ENCODE assay signal across 26 mouse cellular contexts in the genomic region with DNA sequence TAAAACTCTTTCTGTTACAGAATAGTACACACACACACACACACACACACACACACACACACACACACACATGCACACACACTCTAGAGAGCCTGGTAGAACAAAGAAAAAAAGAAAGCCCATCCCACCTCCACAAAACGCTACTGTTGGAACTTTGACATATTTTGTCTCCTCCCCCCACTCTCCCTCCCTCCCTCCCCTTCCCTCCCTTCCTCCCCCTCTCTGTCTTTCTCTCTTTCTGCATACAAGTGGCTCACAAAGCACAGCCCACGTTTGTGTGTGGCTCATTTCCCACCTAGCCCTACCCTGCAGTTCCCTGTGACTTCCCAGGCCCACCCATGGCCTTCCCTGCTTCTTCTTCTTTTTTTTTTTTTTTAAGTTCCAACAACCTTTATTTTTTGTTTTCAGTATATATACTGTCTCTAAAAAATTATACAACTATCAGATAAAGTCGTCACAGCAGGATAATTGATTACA. TPM values are rescaled to one million over a fixed set of nuclear protein-coding genes. Genes with fewer than 3 reads are reported as not detected.
DNase-seq lines count a peak whose midpoint lies in the region; ATAC-seq and TF ChIP-seq lines count a peak whose summit lies in the region.
"Had no signal": no experiment of that assay in that cellular context is flagged by ENCODE, and none has a peak within 500 bp of the region (broad histone marks: within the 10 kb centered on the region; RNA-seq: fewer than 3 reads in every experiment).

No protein-coding gene starts in this region.

- H3K9me3 ChIP-seq in lung, embryonic 14.5 days (ENCODE audit: low read depth, low read length) = no peaks in the 10 kb centered on the region
- H3K9me3 ChIP-seq in midbrain, embryonic 15.5 days = no peaks in the 10 kb centered on the region
- H3K9me3 ChIP-seq: embryonic facial prominence, embryonic 13.5 days; forebrain, embryonic 15.5 days; neural tube, embryonic 13.5 days had no signal

- no peaks in the 10 kb centered on the region for H3K4me1 ChIP-seq in lung, embryonic 14.5 days (ENCODE audit: insufficient read depth)
- H3K4me1 ChIP-seq in small intestine, adult 2 months (ENCODE audit: control insufficient read depth, insufficient read depth, insufficient read length, low read length) = peaks cover 8% of the 10 kb centered on the region; the same call in 1 of the 2 replicates
- no peaks in the 10 kb centered on the region for H3K4me1 ChIP-seq in midbrain, embryonic 15.5 days
- H3K4me1 ChIP-seq: embryonic facial prominence, embryonic 13.5 days; forebrain, embryonic 15.5 days; heart, embryonic 12.5 days; megakaryocyte, embryonic 14.5 days; neural tube, embryonic 13.5 days had no signal

- no peak overlapping the region for H3K4me2 ChIP-seq in lung, embryonic 14.5 days
- H3K4me2 ChIP-seq in midbrain, embryonic 15.5 days = no peak overlapping the region
- H3K4me2 ChIP-seq: embryonic facial prominence, embryonic 13.5 days; forebrain, embryonic 15.5 days; heart, embryonic 12.5 days; neural tube, embryonic 13.5 days had no signal

- H3K27ac ChIP-seq in lung, embryonic 14.5 days (ENCODE audit: low read depth) = no peak overlapping the region
- peak overlapping the region; percentile 94 for H3K27ac ChIP-seq in small intestine, adult 2 months (ENCODE audit: insufficient read depth, low read depth, low read length)
- H3K27ac ChIP-seq in midbrain, embryonic 15.5 days = no peak overlapping the region
- H3K27ac ChIP-seq: embryonic facial prominence, embryonic 13.5 days; forebrain, embryonic 15.5 days; neural tube, embryonic 13.5 days had no signal

- WGBS in lung, embryonic 14.5 days = 8% methylated on average over 3 of the region's 3 CpGs
- WGBS in small intestine, adult 2 months = 9% methylated on average over 3 of the region's 3 CpGs
- 37% methylated on average over 3 of the region's 3 CpGs for WGBS in midbrain, embryonic 15.5 days

- 0 out of 2 replicates have a peak, but pooled peaks have one; percentile 54 for ATAC-seq in lung, embryonic 14.5 days (ENCODE audit: insufficient read depth)
- ATAC-seq in megakaryocyte-erythroid progenitor cell, adult 5-6 weeks (replicated peaks; ENCODE audit: low FRiP score, low TSS enrichment, poor library complexity, severe bottlenecking) = no peak
- no peak for ATAC-seq in midbrain, embryonic 15.5 days (replicated peaks)
- ATAC-seq: CD4-positive, CD25-positive, alpha-beta regulatory T cell, adult 4 months; forebrain, embryonic 15.5 days had no signal

- TF ChIP-seq CTCF in lung, embryonic 14.5 days (IDR thresholded peaks at IDR 0.05; ENCODE audit: low read depth) = no peak
- no peak for TF ChIP-seq CTCF in small intestine, adult 2 months (IDR thresholded peaks at IDR 0.05; ENCODE audit: extremely low read depth, insufficient read length, insufficient replicate concordance, low read depth, low read length)

- no peak for TF ChIP-seq POLR2A in small intestine, adult 2 months (IDR thresholded peaks at IDR 0.05; ENCODE audit: low read depth, low read length)

- no peak overlapping the region for H3K9ac ChIP-seq in lung, embryonic 14.5 days
- H3K9ac ChIP-seq in midbrain, embryonic 15.5 days = no peak overlapping the region
- H3K9ac ChIP-seq: embryonic facial prominence, embryonic 13.5 days; forebrain, embryonic 15.5 days; heart, embryonic 12.5 days; neural tube, embryonic 13.5 days had no signal

- H3K27me3 ChIP-seq in lung, embryonic 14.5 days (ENCODE audit: insufficient read depth, low read length) = no peaks in the 10 kb centered on the region
- H3K27me3 ChIP-seq in small intestine, adult 2 months (ENCODE audit: control insufficient read depth, insufficient read depth, low read length) = no peaks in the 10 kb centered on the region
- H3K27me3 ChIP-seq in midbrain, embryonic 15.5 days (replicated peaks) = no peaks in the 10 kb centered on the region
- H3K27me3 ChIP-seq: embryonic facial prominence, embryonic 13.5 days; forebrain, embryonic 15.5 days; heart, embryonic 12.5 days; megakaryocyte, embryonic 14.5 days; neural tube, embryonic 13.5 days had no signal

- DNase-seq in heart, adult 11 months = peak; percentile 55
- DNase-seq in heart, postnatal 10 days = no peak
- no peak for DNase-seq in lung, embryonic 14.5 days
- no peak for DNase-seq in lung, postnatal 36 days
- DNase-seq: adrenal gland, postnatal 36 days; cerebellum, adult 18-20 months; cerebellum, postnatal 14 days; embryo, embryonic 11 days; gastrocnemius, postnatal 14 days; heart, adult 18-20 months; heart, postnatal 14 days; kidney, adult 11 months; kidney, postnatal 4 days; layer of hippocampus, adult 9-11 months; lung, adult 2 months; midbrain, embryonic 14.5 days; retina, postnatal 1 day had no signal

- H3K4me3 ChIP-seq in lung, embryonic 14.5 days (ENCODE audit: low read depth, low read length) = no peak overlapping the region
- H3K4me3 ChIP-seq in small intestine, adult 2 months (ENCODE audit: low read depth, low read length) = no peak overlapping the region
- no peak overlapping the region for H3K4me3 ChIP-seq in midbrain, embryonic 15.5 days
- H3K4me3 ChIP-seq: embryonic facial prominence, embryonic 13.5 days; forebrain, embryonic 15.5 days; heart, embryonic 12.5 days; megakaryocyte, embryonic 14.5 days; neural tube, embryonic 13.5 days had no signal

- 0 out of 2 replicates have a peak, but pooled peaks cover 3% of the 10 kb centered on the region for H3K36me3 ChIP-seq in lung, embryonic 14.5 days (ENCODE audit: insufficient read depth)
- H3K36me3 ChIP-seq in small intestine, adult 2 months (ENCODE audit: control insufficient read depth, insufficient read depth, low read length) = no peaks in the 10 kb centered on the region
- no peaks in the 10 kb centered on the region for H3K36me3 ChIP-seq in midbrain, embryonic 15.5 days (replicated peaks)
- H3K36me3 ChIP-seq: forebrain, embryonic 15.5 days had no signal

- intact Hi-C loops in heart, postnatal 10 days (cut with DNase I) = no loop called here

RNA-seq across cellular contexts. Expression of a gene that starts 43.6 kb away (rescaled TPM):
- total RNA-seq in heart, postnatal 10 days (2021) = 10 to 100 TPM; 43.2 to 46.2 TPM
- 141 TPM in 2 replicates for polyA plus RNA-seq in lung, embryonic 14.5 days (2014; fragmentation: Nextera tagmentation; extraction: Ambion mirVana)
- polyA plus RNA-seq in small intestine, adult 2 months (2012; rRNA removed) = 1.6 and 2.8 TPM in 2 replicates
- 33.5 and 42.6 TPM in 2 replicates for total RNA-seq in megakaryocyte-erythroid progenitor cell, adult 5-6 weeks (2014; fragmentation: Nextera tagmentation)
- 29.4 and 68.9 TPM in 2 replicates for total RNA-seq in megakaryocyte-erythroid progenitor cell, adult 5-6 weeks (2017)
- 165 and 174 TPM in 2 replicates for polyA plus RNA-seq in midbrain, embryonic 15.5 days (2015; fragmentation: Nextera tagmentation; extraction: Ambion mirVana)

RNA-seq across cellular contexts. Expression of a gene that starts 52.0 kb away (rescaled TPM):
- total RNA-seq in heart, postnatal 10 days (2021) = 10 to 100 TPM; 12.4 to 14.1 TPM
- 12.1 and 12.6 TPM in 2 replicates for polyA plus RNA-seq in lung, embryonic 14.5 days (2014; fragmentation: Nextera tagmentation; extraction: Ambion mirVana)
- 0.53 and 0.85 TPM in 2 replicates for polyA plus RNA-seq in small intestine, adult 2 months (2012; rRNA removed)
- total RNA-seq in megakaryocyte-erythroid progenitor cell, adult 5-6 weeks (2014; fragmentation: Nextera tagmentation) = 0.26 TPM in 1 of 2 replicates, not detected in the other
- total RNA-seq in megakaryocyte-erythroid progenitor cell, adult 5-6 weeks (2017) = 0.11 TPM in 1 of 2 replicates, not detected in the other
- polyA plus RNA-seq in midbrain, embryonic 15.5 days (2015; fragmentation: Nextera tagmentation; extraction: Ambion mirVana) = 6.9 and 9.2 TPM in 2 replicates

Comparison
In these comparisons a context has a peak if more than half of its experiments do, and no peak if none do; other contexts are left out.
1. RNA of a gene that starts 43.6 kb away (polyA plus RNA-seq): 165 to 174 TPM in midbrain, embryonic 15.5 days and 141 TPM in lung, embryonic 14.5 days; 1.6 to 2.8 TPM in small intestine, adult 2 months; every median in the first group is over 10 times any median in the second.